In the genomic region with DNA sequence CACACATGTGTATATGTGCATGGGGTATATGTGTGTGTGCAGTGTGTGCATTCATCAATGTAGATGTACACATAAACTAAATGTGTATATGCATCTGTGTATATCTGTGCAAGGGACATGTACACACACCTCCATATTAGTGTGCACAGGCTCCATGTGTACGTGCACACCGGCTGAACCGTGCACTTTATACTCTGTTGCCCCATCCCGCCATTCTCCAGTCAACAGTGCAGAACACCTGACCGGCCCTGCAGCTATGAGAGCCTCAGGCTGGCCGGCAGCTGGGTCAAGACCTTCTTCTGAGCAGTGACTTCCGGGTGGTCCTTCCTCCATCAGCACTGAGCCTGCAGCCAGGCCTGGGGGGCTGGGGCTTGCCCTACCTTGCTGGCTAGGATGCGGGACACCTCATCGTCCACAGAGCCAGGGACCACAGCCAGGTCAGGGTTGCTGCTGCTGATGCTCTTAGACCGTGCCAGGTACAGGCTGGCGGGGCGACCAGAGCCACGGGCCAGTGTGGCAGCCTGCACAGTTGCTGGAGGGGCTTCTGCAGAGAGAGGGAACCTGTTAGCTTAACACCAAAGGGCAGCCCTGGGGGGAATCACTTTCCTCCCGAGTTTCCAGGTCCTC, we compare ENCODE assay signal across 26 mouse cellular contexts. TPM values are rescaled to one million over a fixed set of nuclear protein-coding genes. Genes with fewer than 3 reads are reported as not detected.
DNase-seq lines count a peak whose midpoint lies in the region; ATAC-seq and TF ChIP-seq lines count a peak whose summit lies in the region.
"Had no signal": no experiment of that assay in that cellular context is flagged by ENCODE, and none has a peak within 500 bp of the region (broad histone marks: within the 10 kb centered on the region; RNA-seq: fewer than 3 reads in every experiment).

No protein-coding gene starts in this region.

- peak; percentile 52 to 58 for DNase-seq in cerebellum, postnatal 10 days
- DNase-seq in cerebellum, adult 8-10 months = no peak
- peak; percentile 60 for DNase-seq in liver, adult 2 months (ENCODE audit: extremely low read depth, low read depth, low spot score)
- peak; percentile 39 for DNase-seq in midbrain, embryonic 11.5 days (ENCODE audit: low spot score, missing footprints)
- DNase-seq in kidney, postnatal 14 days = no peak
- DNase-seq: adrenal gland, adult 8-10 months; adrenal gland, postnatal 25 days; cerebellum, adult 18-20 months; cerebellum, adult 9-11 months; forebrain, postnatal 0 days; gastrocnemius, adult 2 months; gastrocnemius, postnatal 14 days; heart, adult 11 months had no signal

- no peaks in the 10 kb centered on the region; the same call in 1 of the 2 replicates for H3K79me2 ChIP-seq in liver, adult 2 months (ENCODE audit: control insufficient read depth, insufficient read depth, low read length)

- H3K9me3 ChIP-seq in liver, embryonic 12.5 days (replicated peaks) = no peaks in the 10 kb centered on the region
- no peaks in the 10 kb centered on the region for H3K9me3 ChIP-seq in midbrain, embryonic 11.5 days (ENCODE audit: control insufficient read depth, low read length)
- H3K9me3 ChIP-seq in midbrain, embryonic 16.5 days (replicated peaks; ENCODE audit: control insufficient read depth, low read length, poor library complexity, severe bottlenecking) = no peaks in the 10 kb centered on the region
- H3K9me3 ChIP-seq: hindbrain, embryonic 13.5 days had no signal

- no peaks in the 10 kb centered on the region for H3K27me3 ChIP-seq in liver, adult 2 months (ENCODE audit: control insufficient read depth, insufficient read depth, low read length)
- H3K27me3 ChIP-seq in liver, embryonic 12.5 days (replicated peaks) = no peaks in the 10 kb centered on the region
- no peaks in the 10 kb centered on the region for H3K27me3 ChIP-seq in midbrain, embryonic 11.5 days (ENCODE audit: control insufficient read depth, insufficient read depth, low read length)
- H3K27me3 ChIP-seq in midbrain, embryonic 16.5 days (ENCODE audit: control insufficient read depth, insufficient read depth, low read depth, low read length) = no peaks in the 10 kb centered on the region
- H3K27me3 ChIP-seq: hindbrain, embryonic 13.5 days had no signal

- ATAC-seq in liver, embryonic 12.5 days = no peak
- ATAC-seq in midbrain, embryonic 11.5 days (ENCODE audit: low FRiP score) = no peak
- no peak for ATAC-seq in midbrain, embryonic 16.5 days
- ATAC-seq: activated CD4-positive, CD25-positive, alpha-beta regulatory T cell, adult 4 months; forebrain, embryonic 14.5 days; forebrain, postnatal 0 days; hindbrain, postnatal 0 days had no signal

- peak overlapping the region; percentile 88 for H3K27ac ChIP-seq in liver, adult 2 months (replicated peaks; ENCODE audit: insufficient read depth, low read depth, low read length)
- H3K27ac ChIP-seq in liver, embryonic 12.5 days = no peak overlapping the region
- no peak overlapping the region for H3K27ac ChIP-seq in midbrain, embryonic 11.5 days (ENCODE audit: low read depth, low read length)
- no peak overlapping the region for H3K27ac ChIP-seq in midbrain, embryonic 16.5 days (ENCODE audit: low read length)
- H3K27ac ChIP-seq: gastrocnemius, adult 2 months; hindbrain, embryonic 13.5 days; hindbrain, postnatal 0 days had no signal

- peaks cover 34% of the 10 kb centered on the region for H3K4me1 ChIP-seq in liver, adult 2 months (ENCODE audit: control insufficient read depth, insufficient read depth, low read length)
- H3K4me1 ChIP-seq in liver, embryonic 12.5 days = peaks cover 10% of the 10 kb centered on the region; the same call in 1 of the 2 replicates
- no peaks in the 10 kb centered on the region for H3K4me1 ChIP-seq in midbrain, embryonic 11.5 days (ENCODE audit: control insufficient read depth, insufficient read depth, low read length)
- no peaks in the 10 kb centered on the region for H3K4me1 ChIP-seq in midbrain, embryonic 16.5 days (ENCODE audit: control insufficient read depth, insufficient read depth, low read length)

- no peak for TF ChIP-seq CTCF in liver, adult 2 months (IDR thresholded peaks at IDR 0.05; ENCODE audit: low read depth, low read length)

- H3K36me3 ChIP-seq in liver, adult 2 months (ENCODE audit: control insufficient read depth, insufficient read depth, low read length) = no peaks in the 10 kb centered on the region
- H3K36me3 ChIP-seq in liver, embryonic 12.5 days = peaks cover 18% of the 10 kb centered on the region; the same call in 1 of the 2 replicates
- no peaks in the 10 kb centered on the region for H3K36me3 ChIP-seq in midbrain, embryonic 11.5 days (ENCODE audit: control insufficient read depth, insufficient read depth, low read length)
- H3K36me3 ChIP-seq in midbrain, embryonic 16.5 days (ENCODE audit: control insufficient read depth, insufficient read depth, low read length) = no peaks in the 10 kb centered on the region
- H3K36me3 ChIP-seq: hindbrain, embryonic 13.5 days had no signal

- 23% methylated on average over 14 of the region's 14 CpGs for WGBS in liver, adult 2 months
- 71% methylated on average over 14 of the region's 14 CpGs for WGBS in liver, embryonic 12.5 days (ENCODE audit: insufficient replicate concordance)
- 93% methylated on average over 14 of the region's 14 CpGs for whole genome bisulfite sequencing in midbrain, embryonic 11.5 days
- 92% methylated on average over 14 of the region's 14 CpGs for WGBS in midbrain, embryonic 16.5 days

- peak overlapping the region; percentile 8; the same call in 1 of the 2 replicates for H3K4me3 ChIP-seq in liver, adult 2 months (ENCODE audit: insufficient read depth, low read depth, low read length)
- H3K4me3 ChIP-seq in liver, embryonic 12.5 days = no peak overlapping the region
- H3K4me3 ChIP-seq in midbrain, embryonic 11.5 days (ENCODE audit: low read depth, low read length) = no peak overlapping the region
- no peak overlapping the region for H3K4me3 ChIP-seq in midbrain, embryonic 16.5 days (ENCODE audit: low read depth, low read length)
- H3K4me3 ChIP-seq: gastrocnemius, adult 2 months; hindbrain, embryonic 13.5 days had no signal

- peak overlapping the region; percentile 5 for H3K9ac ChIP-seq in liver, adult 2 months (ENCODE audit: low read depth, low read length)
- H3K9ac ChIP-seq in liver, embryonic 12.5 days = no peak overlapping the region
- no peak overlapping the region for H3K9ac ChIP-seq in midbrain, embryonic 11.5 days (ENCODE audit: low read length)
- H3K9ac ChIP-seq in midbrain, embryonic 16.5 days (ENCODE audit: low read depth, low read length) = no peak overlapping the region
- H3K9ac ChIP-seq: forebrain, postnatal 0 days; hindbrain, embryonic 13.5 days had no signal

- no peak for TF ChIP-seq POLR2A in liver, adult 2 months (IDR thresholded peaks at IDR 0.05; ENCODE audit: extremely low read depth, insufficient read depth, low read length)

- no peak overlapping the region for H3K4me2 ChIP-seq in liver, embryonic 12.5 days
- H3K4me2 ChIP-seq in midbrain, embryonic 11.5 days = no peak overlapping the region
- H3K4me2 ChIP-seq in midbrain, embryonic 16.5 days (ENCODE audit: low read length) = no peak overlapping the region
- H3K4me2 ChIP-seq: heart, embryonic 11.5 days; hindbrain, embryonic 13.5 days had no signal

RNA-seq across cellular contexts. Expression of a gene that starts 5.4 kb away (rescaled TPM):
- total RNA-seq in liver, adult 2 months (2014; rRNA removed) = 13.6 and 22.2 TPM in 2 replicates
- polyA plus RNA-seq in liver, adult 2 months (2012; rRNA removed) = 201 and 258 TPM in 2 replicates
- polyA plus RNA-seq in liver, embryonic 12.5 days (2016; fragmentation: Nextera tagmentation; extraction: Ambion mirVana) = 13.4 and 14.1 TPM in 2 replicates
- polyA plus RNA-seq in midbrain, embryonic 11.5 days (2014; fragmentation: Nextera tagmentation; extraction: Ambion mirVana) = 0.19 and 0.22 TPM in 2 replicates
- 0.87 TPM in 1 of 2 replicates, not detected in the other for polyA plus RNA-seq in midbrain, embryonic 16.5 days (2015; fragmentation: Nextera tagmentation; extraction: Ambion mirVana)
- total RNA-seq: ES-E14; forebrain, postnatal 0 days; gastrocnemius, adult 2 months; gastrocnemius, postnatal 14 days; heart, postnatal 25 days; hematopoietic stem cell, adult 5-6 weeks; hindbrain, postnatal 0 days had no signal
- polyA plus RNA-seq: activated CD4-positive, CD25-positive, alpha-beta regulatory T cell, adult 4 months; brain, embryonic 14.5 days; embryonic facial prominence, embryonic 11.5 days; forebrain, embryonic 14.5 days; frontal cortex, adult 2 months had no signal

RNA-seq across cellular contexts. Expression of a gene that starts 22.5 kb away (rescaled TPM):
- 8.5 and 12.6 TPM in 2 replicates for total RNA-seq in liver, adult 2 months (2014; rRNA removed)
- polyA plus RNA-seq in liver, adult 2 months (2012; rRNA removed) = 23.2 and 33.9 TPM in 2 replicates
- polyA plus RNA-seq in liver, embryonic 12.5 days (2016; fragmentation: Nextera tagmentation; extraction: Ambion mirVana) = 8.4 and 8.7 TPM in 2 replicates
- 15.1 and 15.9 TPM in 2 replicates for polyA plus RNA-seq in midbrain, embryonic 11.5 days (2014; fragmentation: Nextera tagmentation; extraction: Ambion mirVana)
- polyA plus RNA-seq in midbrain, embryonic 16.5 days (2015; fragmentation: Nextera tagmentation; extraction: Ambion mirVana) = 12.9 and 13.4 TPM in 2 replicates

RNA-seq across cellular contexts. Expression of a gene that starts 31.4 kb away (rescaled TPM):
- 12.8 and 20.7 TPM in 2 replicates for total RNA-seq in liver, adult 2 months (2014; rRNA removed)
- 27.2 and 34.5 TPM in 2 replicates for polyA plus RNA-seq in liver, adult 2 months (2012; rRNA removed)
- 5.0 and 5.5 TPM in 2 replicates for polyA plus RNA-seq in liver, embryonic 12.5 days (2016; fragmentation: Nextera tagmentation; extraction: Ambion mirVana)
- 3.5 and 3.9 TPM in 2 replicates for polyA plus RNA-seq in midbrain, embryonic 11.5 days (2014; fragmentation: Nextera tagmentation; extraction: Ambion mirVana)
- polyA plus RNA-seq in midbrain, embryonic 16.5 days (2015; fragmentation: Nextera tagmentation; extraction: Ambion mirVana) = 3.1 and 3.5 TPM in 2 replicates
- polyA plus RNA-seq: activated CD4-positive, CD25-positive, alpha-beta regulatory T cell, adult 4 months had no signal

Comparison
In these comparisons a context has a peak if more than half of its experiments do, and no peak if none do; other contexts are left out.
1. DNase-seq: peak in cerebellum, postnatal 10 days (2 of 2), liver, adult 2 months (single experiment) and midbrain, embryonic 11.5 days (single experiment); none in cerebellum, adult 8-10 months (single experiment) and kidney, postnatal 14 days (single experiment).
2. RNA of a gene that starts 5.4 kb away (polyA plus RNA-seq): 201 to 258 TPM in liver, adult 2 months; 13.4 to 14.1 TPM in liver, embryonic 12.5 days, 0.87 TPM in midbrain, embryonic 16.5 days and 0.19 to 0.22 TPM in midbrain, embryonic 11.5 days; every median in the first group is over 10 times any median in the second.